Mouse (Mus musculus): ENCODE measurements around the gene BC030500. TPM values are rescaled to one million over a fixed set of nuclear protein-coding genes. Genes with fewer than 3 reads are reported as not detected.

The BC030500 gene
- 14.9 and 20.8 TPM in 2 replicates for polyA plus RNA-seq (2015; fragmentation: Nextera tagmentation; extraction: Ambion mirVana)

- Histone ChIP-seq H3K27ac (peak within 1 kb of the TSS; percentile 78), H3K9ac (peak within 1 kb of the TSS; percentile 75), H3K9me3 (no peaks in the 10 kb centered on the region), H3K4me3 (peak within 1 kb of the TSS; percentile 65), H3K36me3 (replicated peaks) (no peaks in the 10 kb centered on the region), H3K4me2 (peak within 1 kb of the TSS; percentile 85), H3K27me3 (replicated peaks) (no peaks in the 10 kb centered on the region), H3K4me1 (peaks cover 11% of the 10 kb centered on the region; the same call in 1 of the 2 replicates)
- WGBS = 5% methylated on average over 14 of the region's 14 CpGs
- peak; percentile 27; the same call in 1 of the 2 replicates for ATAC-seq (replicated peaks)
Observed at GRCm38 (mm10) chr8:58911677-58912076, at the start of gene BC030500. Gene BC030500 (plus strand): TSS chr8:58911755.

DNA sequence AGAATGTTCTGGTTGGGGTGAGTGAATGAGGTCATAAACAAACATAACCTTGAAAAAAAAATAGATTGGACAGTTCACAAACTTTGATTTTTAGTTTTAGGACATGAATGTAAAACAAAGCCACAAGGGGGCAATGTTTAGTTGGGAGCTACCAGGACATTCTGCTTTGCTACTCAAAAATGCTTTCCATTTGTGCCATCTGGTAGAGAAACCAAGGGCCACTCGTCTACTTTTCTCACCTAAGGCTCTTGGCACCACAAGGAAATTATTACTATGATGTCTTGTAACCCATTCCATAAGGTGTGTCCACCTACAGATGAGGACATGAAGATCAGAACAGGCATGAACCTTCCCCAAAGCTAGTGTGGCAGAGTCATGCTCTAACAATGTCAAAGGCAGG, 25.1 kb upstream of the BC030500 start:
- Histone ChIP-seq H3K9me3 (no peaks in the 10 kb centered on the region), H3K4me3 (no peak overlapping the region), H3K4me2 (no peak overlapping the region), H3K9ac (no peak overlapping the region), H3K4me1 (no peaks in the 10 kb centered on the region), H3K36me3 (replicated peaks) (no peaks in the 10 kb centered on the region), H3K27ac (no peak overlapping the region), H3K27me3 (replicated peaks) (no peaks in the 10 kb centered on the region)
- 14% methylated on average over 1 of the region's 1 CpGs for WGBS
- no peak for ATAC-seq (replicated peaks)

DNA sequence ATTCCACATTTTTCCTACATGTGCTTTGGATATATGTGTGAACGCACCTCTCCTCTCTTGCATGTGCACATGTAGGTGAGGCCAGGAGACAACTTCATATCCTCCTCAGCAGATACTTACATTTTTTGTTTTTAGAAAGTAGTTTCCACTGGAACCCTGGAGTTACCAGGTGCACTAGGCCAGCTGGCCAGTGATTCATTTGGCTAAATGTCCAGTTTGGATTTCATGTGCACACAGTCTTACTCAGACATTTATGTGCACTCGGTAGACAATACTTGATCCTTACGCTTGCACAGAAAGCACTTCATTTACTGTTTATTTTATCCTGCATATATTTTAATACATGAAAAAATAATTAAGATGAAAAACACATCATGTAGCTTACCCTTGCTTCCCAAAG, 21.0 kb upstream of the BC030500 start:
- WGBS = 93% methylated on average over 3 of the region's 3 CpGs
- H3K9ac ChIP-seq = no peak overlapping the region
- no peak overlapping the region for H3K4me2 ChIP-seq
- no peaks in the 10 kb centered on the region for H3K9me3 ChIP-seq
- H3K4me1 ChIP-seq = no peaks in the 10 kb centered on the region
- no peak for ATAC-seq (replicated peaks)
- H3K27ac ChIP-seq = no peak overlapping the region
- H3K4me3 ChIP-seq = no peak overlapping the region
- H3K27me3 ChIP-seq (replicated peaks) = no peaks in the 10 kb centered on the region
- no peaks in the 10 kb centered on the region for H3K36me3 ChIP-seq (replicated peaks)

GRCm38 (mm10) chr8:58895960-58896359, 15.6 kb upstream of the BC030500 start:
- Histone ChIP-seq H3K36me3 (replicated peaks) (no peaks in the 10 kb centered on the region), H3K4me2 (no peak overlapping the region), H3K9ac (no peak overlapping the region), H3K27me3 (replicated peaks) (no peaks in the 10 kb centered on the region), H3K4me3 (no peak overlapping the region), H3K9me3 (no peaks in the 10 kb centered on the region), H3K27ac (no peak overlapping the region), H3K4me1 (no peaks in the 10 kb centered on the region)
- 41% methylated on average over 6 of the region's 6 CpGs for WGBS
- peak; percentile 72 for ATAC-seq (replicated peaks)

- no peaks in the 10 kb centered on the region for H3K27me3 ChIP-seq (replicated peaks)
- no peak overlapping the region for H3K4me3 ChIP-seq
- no peaks in the 10 kb centered on the region for H3K36me3 ChIP-seq (replicated peaks)
- 7% methylated on average over 2 of the region's 2 CpGs for whole genome bisulfite sequencing
- H3K27ac ChIP-seq = no peak overlapping the region
- H3K4me2 ChIP-seq = no peak overlapping the region
- ATAC-seq (replicated peaks) = no peak
- no peaks in the 10 kb centered on the region for H3K4me1 ChIP-seq
- H3K9ac ChIP-seq = no peak overlapping the region
- H3K9me3 ChIP-seq = no peaks in the 10 kb centered on the region
Observed at GRCm38 (mm10) chr8:58904465-58904864, 7.1 kb upstream of the BC030500 start.

DNA sequence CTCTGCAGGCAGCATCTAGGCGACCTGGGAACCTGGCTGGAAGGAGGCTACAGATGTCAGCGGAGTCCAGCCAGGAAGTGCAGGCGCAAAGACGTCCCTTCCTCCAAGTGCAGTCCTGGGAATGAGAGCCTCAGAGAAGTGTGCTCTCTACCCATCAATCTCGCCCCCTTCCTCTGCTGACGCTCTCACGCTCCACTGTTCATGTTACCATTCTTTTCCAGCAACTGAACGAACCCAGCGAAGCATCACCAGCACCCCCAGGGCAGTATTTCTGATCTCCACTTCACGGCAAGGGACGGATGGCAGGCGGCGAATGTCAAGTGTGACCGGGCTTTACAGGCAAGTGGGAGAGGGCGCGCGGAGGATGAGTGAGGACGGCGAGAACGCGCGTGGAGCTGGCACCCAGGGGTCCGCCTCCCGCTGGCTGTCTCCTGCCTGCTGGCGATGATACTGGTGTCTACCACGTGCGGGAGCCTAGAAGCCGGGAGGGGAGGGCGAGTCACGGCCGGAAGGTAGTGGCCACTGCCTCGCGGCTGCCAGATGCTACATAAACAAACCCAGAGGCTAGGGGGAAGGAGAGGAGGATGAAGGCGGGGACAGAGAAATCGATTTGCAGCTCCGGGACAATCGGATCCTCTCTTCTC, 763 bp downstream of the BC030500 start, which contains the start of gene Galntl6:
Galntl6 (minus strand) TSS at position 445 of the 644 bp plus-strand sequence.
- ATAC-seq (replicated peaks) = peak; percentile 82
- Histone ChIP-seq H3K4me1 (peaks cover 11% of the 10 kb centered on the region; the same call in 1 of the 2 replicates), H3K9me3 (no peaks in the 10 kb centered on the region), H3K36me3 (replicated peaks) (no peaks in the 10 kb centered on the region), H3K4me2 (peak within 1 kb of the TSS; percentile 85), H3K4me3 (peak within 1 kb of the TSS; percentile 65), H3K27me3 (replicated peaks) (no peaks in the 10 kb centered on the region), H3K9ac (peak within 1 kb of the TSS; percentile 75), H3K27ac (peak within 1 kb of the TSS; percentile 78)
- WGBS = under 1% methylated on average over 37 of the region's 37 CpGs

DNA sequence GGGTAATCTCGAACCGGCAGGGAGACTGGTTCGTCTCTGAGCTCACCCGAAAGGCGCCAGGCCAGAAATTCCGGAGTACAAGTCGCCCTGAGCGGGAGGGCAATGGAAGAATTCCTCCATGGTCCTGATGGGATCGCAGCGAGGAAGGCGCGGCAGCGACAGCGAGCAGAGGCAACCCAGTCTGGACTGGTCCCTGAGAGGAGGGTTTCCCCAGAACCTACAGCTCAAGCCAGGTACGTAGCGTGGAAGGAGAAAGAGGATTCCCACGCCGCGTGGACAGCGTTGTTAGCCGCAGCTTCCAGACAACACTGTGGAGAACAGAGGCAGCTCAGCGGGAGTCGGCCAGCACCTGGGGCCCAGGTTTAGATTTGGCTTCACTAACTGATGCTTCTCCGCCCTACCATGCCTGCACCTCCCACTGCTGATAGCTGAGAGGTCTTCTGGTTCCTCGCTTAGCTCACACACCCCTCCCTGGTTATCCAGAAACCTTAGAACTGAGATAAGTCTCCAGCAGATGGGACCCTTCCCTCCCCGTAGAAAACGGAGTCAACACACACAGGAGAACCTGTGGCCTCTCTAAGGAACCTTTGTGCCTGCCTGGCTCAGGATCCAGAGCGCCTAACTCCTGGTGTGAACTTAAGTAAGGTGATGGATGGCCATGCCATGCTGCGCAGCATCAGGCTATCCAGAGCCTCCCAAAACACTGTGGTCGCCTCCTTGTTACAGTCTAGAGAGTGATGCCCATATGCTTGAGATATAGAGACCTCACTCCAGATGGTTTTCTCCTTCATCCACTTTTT, 1.5 kb downstream of the BC030500 start:
- Histone ChIP-seq H3K27ac (peak overlapping the region; percentile 78), H3K4me1 (peaks cover 11% of the 10 kb centered on the region; the same call in 1 of the 2 replicates), H3K36me3 (replicated peaks) (no peaks in the 10 kb centered on the region), H3K27me3 (replicated peaks) (no peaks in the 10 kb centered on the region), H3K4me2 (peak overlapping the region; percentile 85), H3K9ac (peak overlapping the region; percentile 75), H3K9me3 (no peaks in the 10 kb centered on the region), H3K4me3 (peak overlapping the region; percentile 65)
- ATAC-seq (replicated peaks) = peak; percentile 76
- WGBS = 3% methylated on average over 30 of the region's 30 CpGs

DNA sequence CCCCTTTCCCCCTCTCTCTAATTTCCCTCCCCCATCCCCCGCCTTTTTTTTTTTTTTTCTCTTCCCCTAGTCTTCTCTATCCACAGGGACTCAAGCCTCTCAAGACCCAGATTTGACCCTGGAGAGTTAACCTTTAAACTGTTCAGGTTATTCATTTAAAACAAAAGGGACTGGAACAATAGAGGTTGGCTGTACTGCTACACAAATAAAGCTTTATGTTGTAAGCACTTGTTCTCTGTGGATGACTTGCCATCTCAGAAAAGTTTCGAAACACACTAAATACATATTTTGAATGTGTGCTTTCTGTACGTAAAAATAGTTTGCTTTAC, 2.0 kb downstream of the BC030500 start:
- H3K4me1 ChIP-seq = peaks cover 11% of the 10 kb centered on the region; the same call in 1 of the 2 replicates
- no peaks in the 10 kb centered on the region for H3K9me3 ChIP-seq
- H3K9ac ChIP-seq = no peak overlapping the region
- no peaks in the 10 kb centered on the region for H3K36me3 ChIP-seq (replicated peaks)
- H3K4me3 ChIP-seq = peak overlapping the region; percentile 65
- 51% methylated on average over 3 of the region's 3 CpGs for WGBS
- peak overlapping the region; percentile 85 for H3K4me2 ChIP-seq
- H3K27me3 ChIP-seq (replicated peaks) = no peaks in the 10 kb centered on the region
- 0 out of 2 replicates have a peak overlapping the region, but pooled peaks have one; percentile 78 for H3K27ac ChIP-seq
- ATAC-seq (replicated peaks) = no peak

GRCm38 (mm10) chr8:58915142-58915541, 3.6 kb downstream of the BC030500 start:
- Histone ChIP-seq H3K27ac (no peak overlapping the region), H3K4me1 (peaks cover 11% of the 10 kb centered on the region; the same call in 1 of the 2 replicates), H3K27me3 (replicated peaks) (no peaks in the 10 kb centered on the region), H3K9me3 (no peaks in the 10 kb centered on the region), H3K36me3 (replicated peaks) (no peaks in the 10 kb centered on the region), H3K9ac (no peak overlapping the region), H3K4me2 (no peak overlapping the region), H3K4me3 (no peak overlapping the region)
- WGBS = 75% methylated on average over 2 of the region's 2 CpGs
- ATAC-seq (replicated peaks) = no peak

- no peaks in the 10 kb centered on the region for H3K27me3 ChIP-seq (replicated peaks)
- H3K4me2 ChIP-seq = no peak overlapping the region
- no peak overlapping the region for H3K4me3 ChIP-seq
- H3K9me3 ChIP-seq = no peaks in the 10 kb centered on the region
- H3K36me3 ChIP-seq (replicated peaks) = no peaks in the 10 kb centered on the region
- H3K4me1 ChIP-seq = no peaks in the 10 kb centered on the region
- ATAC-seq (replicated peaks) = peak; percentile 74
- no peak overlapping the region for H3K9ac ChIP-seq
- no peak overlapping the region for H3K27ac ChIP-seq
- 62% methylated on average over 1 of the region's 1 CpGs for WGBS
Observed at GRCm38 (mm10) chr8:58931066-58931465, 19.5 kb downstream of the BC030500 start.

DNA sequence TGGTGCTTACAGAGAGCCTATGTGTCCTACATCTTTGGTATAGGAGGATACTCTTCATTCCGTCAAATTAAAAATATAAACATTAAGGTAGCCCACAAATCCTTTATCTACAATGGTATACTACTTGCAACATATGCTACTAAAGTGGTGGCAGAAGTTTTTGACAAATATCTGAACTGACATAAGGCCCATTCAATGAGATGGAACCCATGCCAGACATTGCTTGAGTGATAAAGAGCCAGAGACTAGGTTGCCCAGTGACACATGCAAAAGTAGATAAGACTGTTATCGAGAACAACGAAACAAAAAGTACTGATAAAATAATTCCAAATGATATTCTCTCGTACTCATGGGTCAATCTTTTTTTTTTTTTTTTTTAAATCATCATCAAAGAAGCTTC, 32.2 kb downstream of the BC030500 start:
- no peak overlapping the region for H3K27ac ChIP-seq
- H3K27me3 ChIP-seq (replicated peaks) = no peaks in the 10 kb centered on the region
- ATAC-seq (replicated peaks) = no peak
- no peak overlapping the region for H3K9ac ChIP-seq
- H3K4me1 ChIP-seq = no peaks in the 10 kb centered on the region
- H3K4me2 ChIP-seq = no peak overlapping the region
- 97% methylated on average over 4 of the region's 4 CpGs for WGBS
- H3K4me3 ChIP-seq = no peak overlapping the region
- H3K36me3 ChIP-seq (replicated peaks) = no peaks in the 10 kb centered on the region
- no peaks in the 10 kb centered on the region for H3K9me3 ChIP-seq

DNA sequence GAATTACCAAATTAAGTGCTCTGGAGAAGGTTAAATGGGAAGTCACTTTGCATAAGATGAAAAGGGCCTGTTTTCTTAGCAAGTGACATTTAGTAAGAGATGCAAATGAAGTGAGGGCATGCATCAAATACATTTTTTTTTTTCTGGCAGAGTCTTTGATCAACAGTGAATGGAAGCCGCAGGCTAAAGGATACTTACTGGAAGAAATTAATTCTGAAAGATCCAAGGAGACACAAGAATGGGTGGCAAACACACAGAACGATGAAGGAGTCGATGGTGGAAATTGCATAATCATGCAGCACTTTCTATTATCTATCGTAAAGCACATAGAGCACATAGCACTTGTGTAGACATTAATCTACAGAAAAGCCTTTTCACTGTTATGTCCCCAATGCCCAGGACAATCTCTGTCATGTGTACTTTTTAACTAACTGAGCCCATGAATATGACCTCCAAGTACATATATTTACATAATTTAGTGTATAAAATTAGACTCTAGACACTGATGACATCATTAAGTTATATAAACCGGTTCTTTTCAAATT, 45.7 kb downstream of the BC030500 start:
- H3K27me3 ChIP-seq (replicated peaks) = no peaks in the 10 kb centered on the region
- no peak overlapping the region for H3K27ac ChIP-seq
- ATAC-seq (replicated peaks) = peak; percentile 88
- 36% methylated on average over 5 of the region's 5 CpGs for WGBS
- H3K4me3 ChIP-seq = no peak overlapping the region
- H3K9ac ChIP-seq = no peak overlapping the region
- H3K9me3 ChIP-seq = no peaks in the 10 kb centered on the region
- no peak overlapping the region for H3K4me2 ChIP-seq
- H3K36me3 ChIP-seq (replicated peaks) = no peaks in the 10 kb centered on the region
- no peaks in the 10 kb centered on the region for H3K4me1 ChIP-seq

All from midbrain, embryonic 15.5 days (tissue).